Mouse (Mus musculus) intestine, embryonic 16.5 days (tissue): Measurements from ENCODE around the gene Nup210. TPM values are rescaled to one million over a fixed set of nuclear protein-coding genes. Genes with fewer than 3 reads are reported as not detected.

Experiments used
- ATAC-seq: fragments of 200-750 bp; cut with Nextera tagmentation; 2 replicates; pipeline ENCODE4 v1.8.0; 2017; ENCODE audit warnings: moderate TSS enrichment, moderate library complexity
- H3K27ac ChIP-seq: fragments of 300-500 bp; sonication (generic); 2 replicates; pipeline ENCODE4 v1.5.1; 2014; ENCODE audit warnings: mild to moderate bottlenecking, low read length
- H3K27me3 ChIP-seq: fragments of 300-500 bp; sonication (generic); replicated peaks from 2 replicates; pipeline ENCODE4 v1.6.1; 2014; ENCODE audit warnings: low read length, control low read depth, mixed read lengths; ENCODE audit not compliant: control insufficient read depth, insufficient read depth
- H3K36me3 ChIP-seq: fragments of 300-500 bp; sonication (generic); 2 replicates; pipeline ENCODE4 v1.6.1; 2014; ENCODE audit warnings: low read length, control low read depth; ENCODE audit not compliant: control insufficient read depth, insufficient read depth
- H3K4me1 ChIP-seq: fragments of 300-500 bp; sonication (generic); 2 replicates; pipeline ENCODE4 v1.6.1; 2014; ENCODE audit warnings: low read length, control low read depth, mixed read lengths; ENCODE audit not compliant: control insufficient read depth, insufficient read depth
- H3K4me2 ChIP-seq: fragments of 300-500 bp; sonication (generic); 2 replicates; pipeline ENCODE4 v1.6.1; 2014; ENCODE audit warnings: low read depth, low read length, control low read depth
- H3K4me3 ChIP-seq: fragments of 300-500 bp; sonication (generic); 2 replicates; pipeline ENCODE4 v1.5.1; 2014; ENCODE audit warnings: mild to moderate bottlenecking, low read length
- H3K9ac ChIP-seq: fragments of 300-500 bp; sonication (generic); 2 replicates; pipeline ENCODE4 v1.6.1; 2014; ENCODE audit warnings: low read depth, low read length
- H3K9me3 ChIP-seq: fragments of 300-500 bp; sonication (generic); 2 replicates; pipeline ENCODE4 v1.6.1; 2016; ENCODE audit warnings: low read length, control low read depth; ENCODE audit not compliant: control insufficient read depth
- WGBS: fragments of 180-500 bp; shearing (Covaris S2); extraction: QIAGEN DNeasy Blood & Tissue Kit; methylation state at CpG from one replicate; pipeline ENCODE4 v1.1.7; 2014; 5-methylcytosine and 5-hydroxymethylcytosine counted together
- polyA plus RNA-seq: library from polyadenylated mRNA; unstranded; fragments of >200 nt; fragmentation: Nextera tagmentation; extraction: Ambion mirVana; gene quantifications from 2 replicates; pipeline ENCODE4 v1.2.1, GENCODE M21; 2015

Nup210 gene
- polyA plus RNA-seq, 1 experiment from 2014 or later = 13.7 TPM

DNA sequence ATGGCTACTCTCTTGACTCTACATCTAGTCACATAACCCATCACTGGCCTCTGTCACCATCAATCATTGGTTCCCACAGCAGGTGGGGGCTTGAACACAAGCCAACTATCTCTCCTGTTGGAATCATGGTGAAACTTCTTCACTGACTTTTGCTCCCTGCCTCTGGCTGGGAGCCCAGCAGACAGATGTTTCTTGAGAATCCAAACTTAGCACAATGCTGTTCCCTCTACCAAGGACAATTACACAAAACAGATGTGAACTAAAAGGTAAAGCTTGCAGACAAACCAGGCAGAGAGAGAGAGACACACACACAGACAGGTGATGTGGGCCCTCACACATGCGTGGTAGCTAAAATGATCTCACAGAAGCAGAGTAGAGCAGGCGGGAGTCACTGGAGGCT lies 58.6 kb downstream of the Nup210 start:
- no peak overlapping the region for H3K4me2 ChIP-seq
- no peak overlapping the region for H3K4me3 ChIP-seq
- no peaks in the 10 kb centered on the region for H3K9me3 ChIP-seq
- no peak overlapping the region; the same call in 1 of the 2 replicates for H3K9ac ChIP-seq
- no peaks in the 10 kb centered on the region for H3K36me3 ChIP-seq
- no peak for ATAC-seq
- H3K4me1 ChIP-seq = 0 out of 2 replicates have a peak, but pooled peaks cover 10% of the 10 kb centered on the region
- WGBS = 74% methylated on average over 2 of the region's 2 CpGs
- no peaks in the 10 kb centered on the region for H3K27me3 ChIP-seq
- no peak overlapping the region for H3K27ac ChIP-seq

DNA sequence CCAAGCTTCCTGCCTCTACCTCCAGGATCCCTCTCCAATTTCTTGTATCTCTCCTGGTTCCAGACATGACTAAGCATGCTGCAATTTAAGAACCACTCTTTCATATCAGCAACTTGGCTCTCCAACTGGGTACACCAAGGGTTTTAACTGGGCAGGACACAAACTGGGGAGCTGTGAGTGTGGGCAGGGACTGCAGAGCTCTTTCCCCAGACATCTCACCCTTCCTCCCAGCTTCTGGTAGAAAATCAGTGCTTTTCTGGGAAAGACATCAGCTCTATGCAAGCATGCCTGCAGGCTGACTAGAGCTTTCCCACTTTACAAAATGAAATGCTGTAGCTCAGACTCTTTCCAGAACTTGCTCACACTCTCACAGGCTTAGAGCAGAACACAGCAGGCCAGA lies 60.3 kb downstream of the Nup210 start:
- no peak overlapping the region for H3K4me3 ChIP-seq
- no peak overlapping the region for H3K27ac ChIP-seq
- H3K4me2 ChIP-seq = no peak overlapping the region
- no peaks in the 10 kb centered on the region for H3K27me3 ChIP-seq
- no peaks in the 10 kb centered on the region for H3K9me3 ChIP-seq
- ATAC-seq = no peak
- 0 out of 2 replicates have a peak, but pooled peaks cover 10% of the 10 kb centered on the region for H3K4me1 ChIP-seq
- H3K9ac ChIP-seq = no peak overlapping the region
- H3K36me3 ChIP-seq = no peaks in the 10 kb centered on the region

DNA sequence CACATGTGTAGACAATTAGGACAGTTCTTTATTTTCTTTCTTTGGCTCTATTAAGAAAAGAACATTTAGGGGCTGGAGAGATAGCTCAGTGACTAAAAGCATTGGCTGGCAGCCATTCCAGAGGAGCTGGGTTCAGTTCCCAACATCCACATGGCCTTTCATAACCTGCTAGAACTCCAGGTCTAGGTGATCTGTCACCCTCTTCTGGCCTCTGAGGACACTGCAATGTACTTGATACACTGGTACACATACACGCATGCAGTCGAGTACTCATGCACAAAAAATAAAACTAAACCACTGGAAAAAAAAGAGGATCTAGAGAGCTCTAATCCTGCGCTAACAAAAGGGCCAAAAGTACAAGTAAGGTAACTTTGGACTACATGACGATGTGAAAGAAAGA lies 64.1 kb downstream of the Nup210 start:
- no peaks in the 10 kb centered on the region for H3K9me3 ChIP-seq

DNA sequence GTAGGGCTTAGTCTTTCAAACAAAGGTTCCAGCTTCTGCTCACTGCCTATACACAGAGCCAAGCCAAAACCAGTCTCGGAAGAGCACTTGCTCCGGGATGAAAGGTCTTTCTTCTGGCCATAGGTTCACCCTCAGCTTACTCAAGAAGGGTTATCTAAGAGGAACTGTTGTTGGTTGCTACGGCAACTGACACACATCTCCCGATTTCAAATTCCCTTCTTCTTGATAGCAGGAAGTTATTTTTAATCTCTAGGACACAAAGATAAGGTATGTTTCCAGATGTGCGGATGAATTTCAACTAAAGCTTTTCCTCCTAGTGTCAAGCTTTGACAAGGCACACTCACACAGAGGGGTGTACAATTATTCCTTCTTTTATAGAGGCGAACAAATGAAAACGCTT lies 68.6 kb downstream of the Nup210 start:
- Histone ChIP-seq H3K36me3 (no peaks in the 10 kb centered on the region), H3K27ac (no peak overlapping the region), H3K4me2 (no peak overlapping the region), H3K4me1 (no peaks in the 10 kb centered on the region), H3K4me3 (no peak overlapping the region), H3K9me3 (no peaks in the 10 kb centered on the region), H3K27me3 (no peaks in the 10 kb centered on the region), H3K9ac (no peak overlapping the region)
- 75% methylated on average over 7 of the region's 7 CpGs for WGBS
- no peak for ATAC-seq

More for the DNA sequence above, 64.1 kb downstream of the Nup210 start:
- WGBS = 94% methylated on average over 4 of the region's 4 CpGs
- Histone ChIP-seq H3K4me3 (no peak overlapping the region), H3K4me2 (no peak overlapping the region), H3K27me3 (no peaks in the 10 kb centered on the region), H3K27ac (no peak overlapping the region), H3K4me1 (0 out of 2 replicates have a peak, but pooled peaks cover 4% of the 10 kb centered on the region), H3K36me3 (no peaks in the 10 kb centered on the region), H3K9ac (no peak overlapping the region)
- ATAC-seq = no peak

DNA sequence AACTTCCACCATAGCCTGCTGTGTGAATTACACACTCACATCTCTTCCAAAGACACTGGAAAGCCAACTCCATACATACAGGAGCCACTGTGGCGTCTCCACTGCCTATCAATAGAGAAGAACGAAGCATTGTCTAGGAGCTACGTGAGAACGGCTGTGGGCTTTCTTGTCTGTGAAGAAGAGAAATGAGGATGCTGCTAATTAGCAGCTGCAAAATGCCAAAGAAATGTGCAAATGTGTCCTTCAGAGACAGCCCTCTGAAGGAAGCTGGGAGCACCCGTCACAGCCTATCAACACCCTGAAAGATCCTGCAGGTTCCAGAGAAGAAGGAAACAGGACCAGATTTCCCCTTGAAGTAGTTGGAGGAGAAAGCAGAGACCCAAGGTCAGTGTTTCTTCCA lies 69.2 kb downstream of the Nup210 start:
- H3K27me3 ChIP-seq = no peaks in the 10 kb centered on the region
- H3K4me1 ChIP-seq = no peaks in the 10 kb centered on the region
- H3K9me3 ChIP-seq = no peaks in the 10 kb centered on the region
- no peak overlapping the region for H3K4me3 ChIP-seq
- no peak overlapping the region for H3K27ac ChIP-seq
- 76% methylated on average over 5 of the region's 5 CpGs for WGBS
- ATAC-seq = no peak
- H3K36me3 ChIP-seq = no peaks in the 10 kb centered on the region
- H3K4me2 ChIP-seq = no peak overlapping the region
- no peak overlapping the region for H3K9ac ChIP-seq

DNA sequence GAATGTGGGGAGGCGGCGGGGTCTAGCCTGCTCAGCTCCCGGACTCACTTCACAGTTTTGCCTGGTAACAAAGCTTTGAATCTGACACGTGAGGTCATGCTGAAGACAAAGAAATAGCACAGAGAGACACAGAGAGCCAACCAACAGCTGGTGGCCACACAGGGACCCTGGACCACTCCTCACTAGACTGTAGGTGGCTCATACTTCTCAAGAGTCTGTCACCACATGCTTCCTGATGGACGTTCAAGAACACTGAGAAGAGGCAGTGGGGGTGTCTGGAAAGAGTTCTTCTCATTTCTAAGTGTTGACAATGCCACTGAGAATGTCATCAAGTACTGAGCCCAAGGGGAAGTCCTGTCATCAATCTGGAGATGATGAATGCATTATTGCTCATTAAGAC lies 70.4 kb downstream of the Nup210 start:
- WGBS = 88% methylated on average over 5 of the region's 5 CpGs
- no peaks in the 10 kb centered on the region for H3K4me1 ChIP-seq
- H3K27ac ChIP-seq = no peak overlapping the region
- H3K9ac ChIP-seq = no peak overlapping the region
- no peaks in the 10 kb centered on the region for H3K36me3 ChIP-seq
- no peak overlapping the region for H3K4me3 ChIP-seq
- no peak overlapping the region for H3K4me2 ChIP-seq
- no peaks in the 10 kb centered on the region for H3K9me3 ChIP-seq
- no peak for ATAC-seq
- H3K27me3 ChIP-seq = no peaks in the 10 kb centered on the region

DNA sequence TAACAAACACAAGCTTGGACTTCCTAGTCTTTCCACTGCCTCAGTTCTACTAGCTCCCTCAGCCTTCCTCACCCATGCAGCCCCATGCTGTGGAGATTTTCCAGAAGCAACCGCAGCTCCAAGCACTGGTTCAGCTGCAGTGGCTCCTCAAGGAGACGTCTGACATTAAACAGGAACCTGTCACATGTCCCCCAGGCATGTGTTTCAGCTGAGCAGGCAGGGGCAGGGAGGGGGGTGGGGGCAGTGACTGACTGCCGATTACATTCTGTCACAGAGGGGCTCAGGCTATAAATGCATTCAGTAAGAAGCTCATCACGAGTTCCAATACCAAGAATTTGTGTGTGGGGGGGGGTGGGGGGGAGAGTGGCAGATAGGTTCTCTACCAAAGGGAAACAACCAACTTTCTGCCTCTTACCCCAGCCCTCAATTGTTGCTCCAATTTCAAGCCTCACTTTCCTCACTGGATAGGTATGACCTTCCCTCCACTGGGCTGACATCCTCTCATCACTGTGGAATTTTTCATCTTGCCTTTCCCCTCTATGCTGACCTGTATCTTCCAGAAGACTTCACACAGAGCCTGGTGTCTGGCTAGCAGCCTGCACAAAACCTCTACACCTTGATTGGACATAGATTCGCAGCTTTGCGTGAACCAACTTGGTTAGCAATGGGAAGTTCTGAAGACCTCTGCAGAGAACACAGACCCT lies 71.8 kb downstream of the Nup210 start:
- peak; percentile 28; the same call in 1 of the 2 replicates for ATAC-seq
- H3K9me3 ChIP-seq = no peaks in the 10 kb centered on the region
- H3K27ac ChIP-seq = no peak overlapping the region
- 52% methylated on average over 6 of the region's 6 CpGs for WGBS
- no peaks in the 10 kb centered on the region for H3K4me1 ChIP-seq
- H3K9ac ChIP-seq = no peak overlapping the region
- no peak overlapping the region for H3K4me2 ChIP-seq
- no peaks in the 10 kb centered on the region for H3K27me3 ChIP-seq
- H3K36me3 ChIP-seq = no peaks in the 10 kb centered on the region; the same call in 1 of the 2 replicates
- H3K4me3 ChIP-seq = no peak overlapping the region

DNA sequence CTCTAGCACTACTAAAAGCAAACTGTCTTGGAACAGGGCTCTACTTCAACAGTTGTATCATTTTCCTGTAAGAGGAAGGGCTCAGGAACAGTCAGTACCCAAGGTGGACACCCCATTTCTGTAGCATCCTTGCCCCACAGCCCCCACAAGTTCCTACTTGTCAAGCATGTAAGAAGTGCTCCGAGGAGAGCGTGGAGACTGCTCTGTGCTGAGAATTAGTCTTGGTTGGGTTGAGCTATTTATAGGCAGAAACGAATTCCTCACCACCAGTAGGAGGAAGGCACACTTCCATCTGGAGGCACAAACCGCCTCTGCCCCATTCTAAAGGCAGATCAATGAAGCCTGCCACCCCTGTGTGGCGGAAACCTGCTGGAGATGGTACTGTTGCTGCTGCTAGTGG lies 75.3 kb downstream of the Nup210 start:
- H3K36me3 ChIP-seq = no peaks in the 10 kb centered on the region; the same call in 1 of the 2 replicates
- H3K4me2 ChIP-seq = no peak overlapping the region
- H3K9me3 ChIP-seq = no peaks in the 10 kb centered on the region
- H3K27me3 ChIP-seq = no peaks in the 10 kb centered on the region
- H3K27ac ChIP-seq = no peak overlapping the region
- 66% methylated on average over 5 of the region's 5 CpGs for WGBS
- H3K9ac ChIP-seq = no peak overlapping the region
- no peak overlapping the region for H3K4me3 ChIP-seq
- H3K4me1 ChIP-seq = no peaks in the 10 kb centered on the region
- no peak for ATAC-seq

DNA sequence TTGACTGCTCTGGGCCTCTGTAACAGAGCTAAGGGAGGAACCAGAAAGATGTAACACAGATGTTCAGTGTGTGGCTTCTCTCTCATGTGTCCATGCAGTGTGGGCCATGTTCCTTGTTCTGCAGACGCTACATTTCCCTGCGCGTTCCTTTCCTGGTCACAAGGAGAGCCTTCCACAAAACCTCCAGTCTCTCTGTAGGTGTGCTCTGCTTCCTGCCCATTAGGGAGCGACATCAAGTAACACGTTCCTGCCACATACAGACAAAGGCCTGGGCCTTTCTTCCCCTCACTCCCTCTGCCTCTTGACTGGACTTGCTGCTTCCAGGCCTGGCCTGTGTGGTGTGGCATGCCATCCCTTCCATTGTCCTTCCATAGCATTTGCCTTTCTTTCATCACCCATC lies 88.4 kb downstream of the Nup210 start:
- Histone ChIP-seq H3K4me3 (no peak overlapping the region), H3K36me3 (no peaks in the 10 kb centered on the region), H3K9ac (no peak overlapping the region), H3K9me3 (no peaks in the 10 kb centered on the region), H3K27ac (no peak overlapping the region), H3K27me3 (no peaks in the 10 kb centered on the region), H3K4me1 (no peaks in the 10 kb centered on the region), H3K4me2 (no peak overlapping the region)
- 88% methylated on average over 5 of the region's 5 CpGs for WGBS
- ATAC-seq = no peak

DNA sequence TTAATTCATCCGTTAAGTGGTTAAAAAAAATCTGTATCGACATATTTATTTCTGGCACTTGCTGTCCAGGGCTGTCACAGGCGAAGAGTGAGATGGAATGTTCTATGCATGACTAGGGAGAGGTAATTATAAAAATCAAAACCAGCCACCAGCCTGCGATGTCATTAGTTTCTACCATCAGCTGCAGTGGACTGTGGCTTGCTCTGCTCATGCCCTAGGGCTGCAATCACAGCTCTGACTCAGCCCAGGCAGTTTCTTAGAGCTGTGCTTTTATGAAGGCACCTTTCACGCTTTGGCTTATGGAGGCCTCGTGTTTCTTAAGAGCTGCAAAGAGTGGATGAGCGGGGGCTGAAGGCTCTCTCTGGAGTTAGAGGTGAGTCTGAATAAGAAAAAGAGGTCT lies 95.8 kb downstream of the Nup210 start:
- ATAC-seq = no peak
- WGBS = 82% methylated on average over 7 of the region's 7 CpGs
- Histone ChIP-seq H3K4me1 (no peaks in the 10 kb centered on the region), H3K4me3 (no peak overlapping the region), H3K9ac (no peak overlapping the region), H3K27ac (no peak overlapping the region), H3K4me2 (no peak overlapping the region), H3K36me3 (no peaks in the 10 kb centered on the region; the same call in 1 of the 2 replicates), H3K9me3 (no peaks in the 10 kb centered on the region), H3K27me3 (no peaks in the 10 kb centered on the region)
